Mouse (Mus musculus): Measurements from ENCODE around the gene Kcnk7. TPM values are rescaled to one million over a fixed set of nuclear protein-coding genes. Genes with fewer than 3 reads are reported as not detected.

The Kcnk7 gene
- polyA plus RNA-seq (2014; fragmentation: Nextera tagmentation; extraction: Ambion mirVana), result not detected in 2 replicates

- DNase-seq (ENCODE audit: low spot score) (no peak), ATAC-seq (ENCODE audit: insufficient number of reproducible peaks, low FRiP score, low TSS enrichment, low read depth) (no peak)
- WGBS, result 68% methylated on average over 17 of the region's 17 CpGs
- Histone ChIP-seq H3K27ac (replicated peaks; ENCODE audit: low read depth, low read length) (no peak within 1 kb of the TSS), H3K27me3 (ENCODE audit: control insufficient read depth, insufficient read depth, low read length) (no peaks in the 10 kb centered on the region), H3K9ac (ENCODE audit: low read length) (no peak within 1 kb of the TSS), H3K36me3 (ENCODE audit: control insufficient read depth, insufficient read depth, low read length) (peaks cover 26% of the 10 kb centered on the region), H3K4me1 (ENCODE audit: control insufficient read depth, insufficient read depth, low read length) (0 out of 2 replicates have a peak, but pooled peaks cover 2% of the 10 kb centered on the region), H3K4me2 (ENCODE audit: low read depth, severe bottlenecking) (no peak within 1 kb of the TSS), H3K9me3 (ENCODE audit: control insufficient read depth, low read length) (no peaks in the 10 kb centered on the region), H3K4me3 (ENCODE audit: low read depth, low read length) (0 out of 2 replicates have a peak within 1 kb of the TSS, but pooled peaks have one; percentile 6)
These were observed at the start of gene Kcnk7 for GRCm38 (mm10) chr19:5704163-5704800. TSS of gene Kcnk7 (plus strand) at chr19:5704367.

GRCm38 (mm10) chr19:5654720-5655298, 49.4 kb upstream of the Kcnk7 start:
- H3K4me1 ChIP-seq (ENCODE audit: control insufficient read depth, insufficient read depth, low read length), result peaks cover 22% of the 10 kb centered on the region
- no peak overlapping the region for H3K27ac ChIP-seq (replicated peaks; ENCODE audit: low read depth, low read length)
- H3K27me3 ChIP-seq (ENCODE audit: control insufficient read depth, insufficient read depth, low read length), result no peaks in the 10 kb centered on the region
- peak overlapping the region; percentile 37 for H3K4me3 ChIP-seq (ENCODE audit: low read depth, low read length)
- peak; percentile 47 for DNase-seq (ENCODE audit: low spot score)
- H3K9me3 ChIP-seq (ENCODE audit: control insufficient read depth, low read length), result no peaks in the 10 kb centered on the region
- 8% methylated on average over 43 of the region's 43 CpGs for WGBS
- peaks cover 11% of the 10 kb centered on the region; the same call in 1 of the 2 replicates for H3K36me3 ChIP-seq (ENCODE audit: control insufficient read depth, insufficient read depth, low read length)
- peak overlapping the region; percentile 85 for H3K4me2 ChIP-seq (ENCODE audit: low read depth, severe bottlenecking)
- H3K9ac ChIP-seq (ENCODE audit: low read length), result peak overlapping the region; percentile 49; the same call in 1 of the 2 replicates
- ATAC-seq (ENCODE audit: insufficient number of reproducible peaks, low FRiP score, low TSS enrichment, low read depth), result no peak

DNA sequence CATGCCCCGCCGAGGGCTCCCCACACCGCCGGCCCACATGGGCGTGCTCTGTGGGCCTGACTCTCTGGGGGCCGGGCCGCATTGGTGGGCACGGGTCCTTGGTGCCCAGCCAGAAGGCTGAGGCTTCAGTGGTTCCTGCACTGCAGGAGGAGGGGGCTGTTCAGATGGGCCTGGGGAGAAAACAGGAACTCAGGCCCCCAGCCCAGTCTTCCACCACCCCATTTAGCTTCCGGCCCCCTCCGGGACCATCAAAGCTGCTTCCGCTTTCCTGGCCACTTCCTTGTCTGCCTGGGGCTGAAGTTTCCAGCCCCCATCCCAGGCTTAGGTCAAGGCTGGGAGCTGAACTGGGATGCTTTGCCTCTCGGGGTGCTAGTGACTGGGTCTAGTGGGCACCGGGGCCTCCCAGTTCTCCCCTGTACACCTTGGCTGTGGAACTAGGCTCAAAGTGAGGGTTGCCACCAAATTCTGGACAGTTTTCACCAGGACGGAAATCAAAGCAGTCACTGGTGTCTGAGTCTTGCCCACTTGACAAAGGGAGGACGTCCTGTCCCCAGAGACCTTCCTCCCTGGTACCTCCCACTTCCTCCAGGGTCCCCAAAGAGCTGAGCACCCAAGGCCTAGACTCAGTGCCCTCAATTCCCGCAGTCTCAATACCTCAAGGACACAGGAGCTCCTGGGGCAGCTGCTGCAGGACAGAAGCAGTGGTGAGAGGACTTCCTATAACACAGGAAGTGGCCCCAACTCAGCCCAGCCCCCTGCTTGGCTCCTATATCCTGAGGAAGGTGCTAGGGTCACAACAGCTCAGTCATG, 43.0 kb upstream of the Kcnk7 start:
- Histone ChIP-seq H3K36me3 (ENCODE audit: control insufficient read depth, insufficient read depth, low read length) (peaks cover 15% of the 10 kb centered on the region; the same call in 1 of the 2 replicates), H3K9me3 (ENCODE audit: control insufficient read depth, low read length) (no peaks in the 10 kb centered on the region), H3K4me3 (ENCODE audit: low read depth, low read length) (no peak overlapping the region), H3K27ac (replicated peaks; ENCODE audit: low read depth, low read length) (no peak overlapping the region), H3K27me3 (ENCODE audit: control insufficient read depth, insufficient read depth, low read length) (no peaks in the 10 kb centered on the region), H3K4me1 (ENCODE audit: control insufficient read depth, insufficient read depth, low read length) (peaks cover 18% of the 10 kb centered on the region), H3K9ac (ENCODE audit: low read length) (peak overlapping the region; percentile 28), H3K4me2 (ENCODE audit: low read depth, severe bottlenecking) (peak overlapping the region; percentile 21; the same call in 1 of the 2 replicates)
- ATAC-seq (ENCODE audit: insufficient number of reproducible peaks, low FRiP score, low TSS enrichment, low read depth) (no peak), DNase-seq (ENCODE audit: low spot score) (no peak)
- WGBS, result 84% methylated on average over 16 of the region's 16 CpGs

GRCm38 (mm10) chr19:5662310-5662709, 41.9 kb upstream of the Kcnk7 start:
- Histone ChIP-seq H3K27me3 (ENCODE audit: control insufficient read depth, insufficient read depth, low read length) (no peaks in the 10 kb centered on the region), H3K4me3 (ENCODE audit: low read depth, low read length) (peak overlapping the region; percentile 48), H3K9me3 (ENCODE audit: control insufficient read depth, low read length) (no peaks in the 10 kb centered on the region), H3K9ac (ENCODE audit: low read length) (peak overlapping the region; percentile 57), H3K4me2 (ENCODE audit: low read depth, severe bottlenecking) (peak overlapping the region; percentile 80), H3K36me3 (ENCODE audit: control insufficient read depth, insufficient read depth, low read length) (peaks cover 19% of the 10 kb centered on the region; the same call in 1 of the 2 replicates), H3K4me1 (ENCODE audit: control insufficient read depth, insufficient read depth, low read length) (peaks cover 18% of the 10 kb centered on the region), H3K27ac (replicated peaks; ENCODE audit: low read depth, low read length) (peak overlapping the region; percentile 89; the same call in 1 of the 2 replicates)
- ATAC-seq (ENCODE audit: insufficient number of reproducible peaks, low FRiP score, low TSS enrichment, low read depth), result no peak
- 78% methylated on average over 8 of the region's 8 CpGs for WGBS
- DNase-seq (ENCODE audit: low spot score), result no peak

DNA sequence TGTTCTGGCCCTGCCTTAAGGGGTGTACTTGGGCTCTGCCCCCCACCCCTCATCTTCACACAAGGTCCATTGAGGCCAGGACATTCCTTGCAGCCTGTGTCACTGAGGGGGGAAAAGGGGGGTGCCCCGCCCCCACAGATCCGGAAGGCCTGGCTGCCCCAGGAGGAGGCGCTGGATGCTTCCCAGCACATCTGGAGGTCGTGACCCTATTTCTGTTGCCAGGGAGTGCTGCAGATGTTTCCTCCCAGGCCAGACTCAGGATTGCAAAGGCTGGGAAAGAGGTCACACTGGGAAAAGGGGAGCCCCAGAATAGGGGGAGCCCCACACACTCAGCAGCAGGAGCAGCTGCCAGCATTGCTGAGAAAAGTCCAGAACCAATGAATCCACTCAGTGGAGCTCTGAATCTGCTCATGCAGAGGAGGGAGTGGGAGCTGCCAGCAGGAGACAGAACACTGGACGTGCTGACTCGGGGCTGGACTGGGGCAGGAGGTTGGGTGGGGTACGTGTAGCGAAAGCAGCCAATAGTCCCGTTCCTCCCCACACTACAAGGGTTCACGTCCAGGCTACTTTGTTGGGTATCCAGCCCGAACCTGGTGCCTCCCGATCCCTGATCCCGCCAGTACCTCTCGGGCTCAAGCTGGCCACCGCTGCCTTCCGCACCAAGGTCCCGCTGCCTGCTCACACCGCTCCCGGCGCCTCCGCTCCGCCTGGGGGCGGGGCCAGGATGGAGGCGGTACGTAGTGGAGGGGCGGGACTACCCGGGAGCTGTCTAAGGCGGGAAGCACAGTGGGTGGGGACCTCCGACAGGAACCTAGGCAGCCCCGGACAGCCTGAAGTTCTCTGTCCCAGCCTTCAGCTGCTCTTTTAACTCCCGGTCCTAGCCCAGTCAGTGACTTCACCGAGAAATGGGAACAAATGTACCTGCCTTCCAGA, 40.9 kb upstream of the Kcnk7 start, which contains the start of gene Sipa1:
TSS of gene Sipa1 (minus strand) at position 727 of the 933 bp plus-strand sequence.
- peak within 1 kb of the TSS; percentile 89 for H3K27ac ChIP-seq (replicated peaks; ENCODE audit: low read depth, low read length)
- 1% methylated on average over 32 of the region's 32 CpGs for WGBS
- peak; percentile 86 for ATAC-seq (ENCODE audit: insufficient number of reproducible peaks, low FRiP score, low TSS enrichment, low read depth)
- H3K4me3 ChIP-seq (ENCODE audit: low read depth, low read length), result peak within 1 kb of the TSS; percentile 48
- H3K4me1 ChIP-seq (ENCODE audit: control insufficient read depth, insufficient read depth, low read length), result peaks cover 18% of the 10 kb centered on the region
- H3K9ac ChIP-seq (ENCODE audit: low read length), result peak within 1 kb of the TSS; percentile 57
- H3K9me3 ChIP-seq (ENCODE audit: control insufficient read depth, low read length), result no peaks in the 10 kb centered on the region
- peaks cover 21% of the 10 kb centered on the region; the same call in 1 of the 2 replicates for H3K36me3 ChIP-seq (ENCODE audit: control insufficient read depth, insufficient read depth, low read length)
- H3K4me2 ChIP-seq (ENCODE audit: low read depth, severe bottlenecking), result peak within 1 kb of the TSS; percentile 80
- DNase-seq (ENCODE audit: low spot score), result peak; percentile 92
- no peaks in the 10 kb centered on the region for H3K27me3 ChIP-seq (ENCODE audit: control insufficient read depth, insufficient read depth, low read length)

GRCm38 (mm10) chr19:5664669-5665257, 39.4 kb upstream of the Kcnk7 start:
- H3K36me3 ChIP-seq (ENCODE audit: control insufficient read depth, insufficient read depth, low read length), result peaks cover 19% of the 10 kb centered on the region; the same call in 1 of the 2 replicates
- H3K9me3 ChIP-seq (ENCODE audit: control insufficient read depth, low read length), result no peaks in the 10 kb centered on the region
- no peak overlapping the region for H3K9ac ChIP-seq (ENCODE audit: low read length)
- H3K4me2 ChIP-seq (ENCODE audit: low read depth, severe bottlenecking), result no peak overlapping the region
- no peak overlapping the region for H3K4me3 ChIP-seq (ENCODE audit: low read depth, low read length)
- peaks cover 18% of the 10 kb centered on the region for H3K4me1 ChIP-seq (ENCODE audit: control insufficient read depth, insufficient read depth, low read length)
- H3K27ac ChIP-seq (replicated peaks; ENCODE audit: low read depth, low read length), result no peak overlapping the region
- DNase-seq (ENCODE audit: low spot score) (no peak), ATAC-seq (ENCODE audit: insufficient number of reproducible peaks, low FRiP score, low TSS enrichment, low read depth) (no peak)
- WGBS, result 90% methylated on average over 10 of the region's 10 CpGs
- H3K27me3 ChIP-seq (ENCODE audit: control insufficient read depth, insufficient read depth, low read length), result no peaks in the 10 kb centered on the region

- peaks cover 19% of the 10 kb centered on the region; the same call in 1 of the 2 replicates for H3K36me3 ChIP-seq (ENCODE audit: control insufficient read depth, insufficient read depth, low read length)
- ATAC-seq (ENCODE audit: insufficient number of reproducible peaks, low FRiP score, low TSS enrichment, low read depth), result no peak
- DNase-seq (ENCODE audit: low spot score), result no peak
- H3K4me1 ChIP-seq (ENCODE audit: control insufficient read depth, insufficient read depth, low read length), result peaks cover 18% of the 10 kb centered on the region
- H3K4me3 ChIP-seq (ENCODE audit: low read depth, low read length), result no peak overlapping the region
- no peaks in the 10 kb centered on the region for H3K9me3 ChIP-seq (ENCODE audit: control insufficient read depth, low read length)
- no peak overlapping the region for H3K4me2 ChIP-seq (ENCODE audit: low read depth, severe bottlenecking)
- H3K27ac ChIP-seq (replicated peaks; ENCODE audit: low read depth, low read length), result no peak overlapping the region
- H3K27me3 ChIP-seq (ENCODE audit: control insufficient read depth, insufficient read depth, low read length), result no peaks in the 10 kb centered on the region
- WGBS, result 93% methylated on average over 15 of the region's 15 CpGs
- no peak overlapping the region for H3K9ac ChIP-seq (ENCODE audit: low read length)
These were observed 38.7 kb upstream of the Kcnk7 start for GRCm38 (mm10) chr19:5665465-5665864.
